Mouse (Mus musculus) kidney, postnatal 0 days (tissue): ENCODE results near the gene Sugct. TPM values are rescaled to one million over a fixed set of nuclear protein-coding genes. Genes with fewer than 3 reads are reported as not detected.
"Not testable (repeated sequence)": the region's sequence is repeated elsewhere in the genome, so short reads cannot be mapped to it uniquely, and the experiment has no call there.

Experiments used
- ATAC-seq: fragments of 200-750 bp; cut with Nextera tagmentation; replicated peaks from 2 replicates; pipeline ENCODE4 v1.8.0; 2017; ENCODE audit warnings: low read depth, moderate number of reproducible peaks, moderate TSS enrichment, moderate library complexity; ENCODE audit not compliant: low FRiP score
- DNase-seq: peaks from one replicate; pipeline ENCODE4 v3.0.0-alpha.2; 2016; ENCODE audit warnings: low spot score
- H3K27ac ChIP-seq: fragments of 300-500 bp; sonication (generic); 2 replicates; pipeline ENCODE4 v1.5.1; 2014; ENCODE audit warnings: mild to moderate bottlenecking
- H3K27me3 ChIP-seq: fragments of 300-500 bp; sonication (generic); 2 replicates; pipeline ENCODE4 v1.6.1; 2014; ENCODE audit warnings: low read length, mixed read lengths; ENCODE audit not compliant: insufficient read depth
- H3K36me3 ChIP-seq: fragments of 300-500 bp; sonication (generic); 2 replicates; pipeline ENCODE4 v1.6.1; 2014; ENCODE audit warnings: low read length, mixed read lengths; ENCODE audit not compliant: insufficient read depth
- H3K4me1 ChIP-seq: fragments of 300-500 bp; sonication (generic); replicated peaks from 2 replicates; pipeline ENCODE4 v1.6.1; 2014; ENCODE audit warnings: antibody characterized with exemption, low read length, mixed read lengths; ENCODE audit not compliant: insufficient read depth
- H3K4me2 ChIP-seq: fragments of 300-500 bp; sonication (generic); 2 replicates; pipeline ENCODE4 v1.6.1; 2014; ENCODE audit warnings: mild to moderate bottlenecking, low read length, moderate library complexity, mixed read lengths
- H3K4me3 ChIP-seq: fragments of 300-500 bp; sonication (generic); replicated peaks from 2 replicates; pipeline ENCODE4 v1.5.1; 2014; ENCODE audit warnings: low read depth, low read length
- H3K9ac ChIP-seq: fragments of 300-500 bp; sonication (generic); 2 replicates; pipeline ENCODE4 v1.6.1; 2014; ENCODE audit warnings: low read depth, low read length
- H3K9me3 ChIP-seq: fragments of 300-500 bp; sonication (generic); replicated peaks from 2 replicates; pipeline ENCODE4 v1.6.1; 2016; ENCODE audit warnings: low read length, inconsistent platforms, mixed read lengths
- CTCF ChIP-seq: IDR thresholded peaks from 2 replicates; pipeline ENCODE4 v1.5.1; 2016; ENCODE audit warnings: antibody characterized with exemption, low read depth, mild to moderate bottlenecking, moderate library complexity
- WGBS: fragments of 180-500 bp; shearing (Covaris S2); extraction: QIAGEN DNeasy Blood & Tissue Kit; methylation state at CpG from one replicate; pipeline ENCODE4 v1.1.7; 2014; 5-methylcytosine and 5-hydroxymethylcytosine counted together
- polyA plus RNA-seq: library from polyadenylated mRNA; unstranded; fragments of >200 nt; fragmentation: Nextera tagmentation; extraction: Ambion mirVana; gene quantifications from 2 replicates; pipeline ENCODE4 v1.2.1, GENCODE M21; 2015

The Sugct gene
- polyA plus RNA-seq, 1 experiment from 2014 or later = 33.1 TPM

- H3K4me3 ChIP-seq = no peak overlapping the region
- H3K4me1 ChIP-seq = no peaks in the 10 kb centered on the region
- no peaks in the 10 kb centered on the region for H3K9me3 ChIP-seq
- DNase-seq (no peak), ATAC-seq (no peak)
- H3K4me2 ChIP-seq = no peak overlapping the region
- H3K36me3 ChIP-seq = no peaks in the 10 kb centered on the region
- H3K27ac ChIP-seq = no peak overlapping the region
- WGBS = 74% methylated on average over 1 of the region's 1 CpGs
- no peaks in the 10 kb centered on the region for H3K27me3 ChIP-seq
- no peak for TF ChIP-seq CTCF
- H3K9ac ChIP-seq = no peak overlapping the region
These were observed 854.4 kb downstream of the Sugct start for GRCm38 (mm10) chr13:16840994-16841393.

- Histone ChIP-seq H3K4me1 (no peaks in the 10 kb centered on the region), H3K4me2 (no peak overlapping the region), H3K27ac (no peak overlapping the region), H3K36me3 (no peaks in the 10 kb centered on the region), H3K27me3 (no peaks in the 10 kb centered on the region), H3K4me3 (no peak overlapping the region), H3K9ac (no peak overlapping the region), H3K9me3 (no peaks in the 10 kb centered on the region)
- DNase-seq (no peak), ATAC-seq (no peak)
- 87% methylated on average over 3 of the region's 3 CpGs for WGBS
- no peak for TF ChIP-seq CTCF
These were observed 856.9 kb downstream of the Sugct start for GRCm38 (mm10) chr13:16838409-16838808.

- Histone ChIP-seq H3K27ac (no peak overlapping the region), H3K9me3 (no peaks in the 10 kb centered on the region), H3K4me1 (no peaks in the 10 kb centered on the region), H3K9ac (no peak overlapping the region), H3K27me3 (no peaks in the 10 kb centered on the region), H3K4me2 (no peak overlapping the region), H3K4me3 (no peak overlapping the region), H3K36me3 (no peaks in the 10 kb centered on the region)
- WGBS = 44% methylated on average over 2 of the region's 2 CpGs
- no peak for TF ChIP-seq CTCF
- DNase-seq (no peak), ATAC-seq (no peak)
These were observed 860.2 kb downstream of the Sugct start for GRCm38 (mm10) chr13:16835111-16835510.

GRCm38 (mm10) chr13:16833069-16833468 lies 862.3 kb downstream of the Sugct start:
- no peak overlapping the region for H3K4me3 ChIP-seq
- H3K4me1 ChIP-seq = no peaks in the 10 kb centered on the region
- no peak overlapping the region for H3K27ac ChIP-seq
- no peak for TF ChIP-seq CTCF
- no peak overlapping the region for H3K4me2 ChIP-seq
- no peak overlapping the region for H3K9ac ChIP-seq
- no peaks in the 10 kb centered on the region for H3K9me3 ChIP-seq
- H3K36me3 ChIP-seq = no peaks in the 10 kb centered on the region
- ATAC-seq (no peak), DNase-seq (no peak)
- no peaks in the 10 kb centered on the region for H3K27me3 ChIP-seq

DNA sequence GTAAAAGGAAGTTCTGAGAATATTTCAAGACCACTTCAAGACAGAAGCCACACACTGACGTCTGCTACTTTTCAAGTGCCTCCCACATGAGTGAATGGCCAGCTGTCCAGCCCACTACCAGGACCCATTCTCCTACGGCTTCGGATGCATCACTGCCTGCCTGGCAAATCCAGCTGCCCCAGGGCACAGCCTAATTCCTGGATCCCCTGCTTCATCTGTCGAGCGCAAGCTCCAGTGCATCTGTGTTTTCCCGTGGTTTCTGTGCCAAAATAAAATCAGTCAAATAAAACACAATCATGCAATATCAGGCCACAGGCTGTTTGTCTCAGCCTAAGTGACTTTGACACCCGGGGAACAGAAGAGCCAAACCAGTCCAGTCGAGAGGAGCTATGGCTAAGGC lies 863.5 kb downstream of the Sugct start:
- ATAC-seq (no peak), DNase-seq (no peak)
- no peak overlapping the region for H3K4me2 ChIP-seq
- 62% methylated on average over 8 of the region's 8 CpGs for WGBS
- no peaks in the 10 kb centered on the region for H3K36me3 ChIP-seq
- no peak overlapping the region for H3K9ac ChIP-seq
- H3K27ac ChIP-seq = no peak overlapping the region
- no peaks in the 10 kb centered on the region for H3K9me3 ChIP-seq
- no peak overlapping the region for H3K4me3 ChIP-seq
- no peak for TF ChIP-seq CTCF
- no peaks in the 10 kb centered on the region for H3K27me3 ChIP-seq
- no peaks in the 10 kb centered on the region for H3K4me1 ChIP-seq

- H3K9me3 ChIP-seq, H3K4me1 ChIP-seq, H3K36me3 ChIP-seq, H3K9ac ChIP-seq, H3K27ac ChIP-seq, H3K4me3 ChIP-seq, H3K4me2 ChIP-seq, DNase-seq, H3K27me3 ChIP-seq, ATAC-seq: not testable (repeated sequence)
- 59% methylated on average over 6 of the region's 6 CpGs for WGBS
These were observed 865.1 kb downstream of the Sugct start for GRCm38 (mm10) chr13:16830291-16830690.

GRCm38 (mm10) chr13:16829589-16829988 lies 865.8 kb downstream of the Sugct start:
- H3K4me2 ChIP-seq = no peak overlapping the region
- H3K27me3 ChIP-seq = no peaks in the 10 kb centered on the region
- WGBS = 57% methylated on average over 2 of the region's 2 CpGs
- no peak for TF ChIP-seq CTCF
- no peaks in the 10 kb centered on the region for H3K36me3 ChIP-seq
- H3K9ac ChIP-seq = no peak overlapping the region
- ATAC-seq (no peak), DNase-seq (peak; percentile 7)
- no peak overlapping the region for H3K27ac ChIP-seq
- H3K9me3 ChIP-seq = no peaks in the 10 kb centered on the region
- no peaks in the 10 kb centered on the region for H3K4me1 ChIP-seq
- no peak overlapping the region for H3K4me3 ChIP-seq
